Mouse (Mus musculus): ENCODE results near the gene Snrk. TPM values are rescaled to one million over a fixed set of nuclear protein-coding genes. Genes with fewer than 3 reads are reported as not detected.

The Snrk gene
- total and polyA plus RNA-seq, 2 experiments from 2014 or later = 77.2 to 90.5 TPM

- H3K27ac ChIP-seq (ENCODE audit: low read depth, low read length) = no peak overlapping the region
- no peaks in the 10 kb centered on the region for H3K27me3 ChIP-seq (ENCODE audit: insufficient read depth, low read length)
- 0 out of 2 replicates have a peak, but pooled peaks cover 9% of the 10 kb centered on the region for H3K36me3 ChIP-seq (ENCODE audit: insufficient read depth, low read length)
- peak; percentile 57 for DNase-seq (ENCODE audit: low spot score)
- no peak overlapping the region for H3K4me3 ChIP-seq (ENCODE audit: low read depth, low read length)
- no peaks in the 10 kb centered on the region for H3K9me3 ChIP-seq (ENCODE audit: low read length)
- no peak overlapping the region for H3K4me2 ChIP-seq (ENCODE audit: low read depth, low read length, poor library complexity, severe bottlenecking)
- ATAC-seq (ENCODE audit: low FRiP score) = no peak
- TF ChIP-seq CTCF (IDR thresholded peaks at IDR 0.05) = no peak
- WGBS = 75% methylated on average over 9 of the region's 9 CpGs
- no peak overlapping the region for H3K9ac ChIP-seq (replicated peaks; ENCODE audit: low read length, poor library complexity, severe bottlenecking)
- H3K4me1 ChIP-seq (ENCODE audit: insufficient read depth, low read length) = no peaks in the 10 kb centered on the region
Observed at GRCm38 (mm10) chr9:122173405-122174233, 56.6 kb downstream of the Snrk start.

GRCm38 (mm10) chr9:122174723-122175122 lies 57.7 kb downstream of the Snrk start:
- WGBS = 88% methylated on average over 6 of the region's 6 CpGs
- ATAC-seq (ENCODE audit: low FRiP score) = no peak

GRCm38 (mm10) chr9:122177256-122178220 lies 60.5 kb downstream of the Snrk start:
- Histone ChIP-seq H3K4me1 (ENCODE audit: insufficient read depth, low read length) (no peaks in the 10 kb centered on the region), H3K4me2 (ENCODE audit: low read depth, low read length, poor library complexity, severe bottlenecking) (no peak overlapping the region), H3K4me3 (ENCODE audit: low read depth, low read length) (no peak overlapping the region), H3K27ac (ENCODE audit: low read depth, low read length) (no peak overlapping the region), H3K9me3 (ENCODE audit: low read length) (no peaks in the 10 kb centered on the region), H3K36me3 (ENCODE audit: insufficient read depth, low read length) (0 out of 2 replicates have a peak, but pooled peaks cover 9% of the 10 kb centered on the region), H3K27me3 (ENCODE audit: insufficient read depth, low read length) (no peaks in the 10 kb centered on the region), H3K9ac (replicated peaks; ENCODE audit: low read length, poor library complexity, severe bottlenecking) (no peak overlapping the region)
- DNase-seq (ENCODE audit: low spot score) = no peak
- 88% methylated on average over 7 of the region's 7 CpGs for WGBS
- no peak for ATAC-seq (ENCODE audit: low FRiP score)
- no peak for TF ChIP-seq CTCF (IDR thresholded peaks at IDR 0.05)

More at GRCm38 (mm10) chr9:122174723-122175122, 57.7 kb downstream of the Snrk start:
- H3K4me2 ChIP-seq (ENCODE audit: low read depth, low read length, poor library complexity, severe bottlenecking) = no peak overlapping the region
- H3K4me3 ChIP-seq (ENCODE audit: low read depth, low read length) = no peak overlapping the region
- 0 out of 2 replicates have a peak, but pooled peaks cover 9% of the 10 kb centered on the region for H3K36me3 ChIP-seq (ENCODE audit: insufficient read depth, low read length)
- DNase-seq (ENCODE audit: low spot score) = no peak
- no peaks in the 10 kb centered on the region for H3K27me3 ChIP-seq (ENCODE audit: insufficient read depth, low read length)
- H3K27ac ChIP-seq (ENCODE audit: low read depth, low read length) = no peak overlapping the region
- H3K4me1 ChIP-seq (ENCODE audit: insufficient read depth, low read length) = no peaks in the 10 kb centered on the region
- H3K9ac ChIP-seq (replicated peaks; ENCODE audit: low read length, poor library complexity, severe bottlenecking) = no peak overlapping the region
- TF ChIP-seq CTCF (IDR thresholded peaks at IDR 0.05) = no peak
- no peaks in the 10 kb centered on the region for H3K9me3 ChIP-seq (ENCODE audit: low read length)

- DNase-seq (ENCODE audit: low spot score) = no peak
- H3K4me3 ChIP-seq (ENCODE audit: low read depth, low read length) = no peak overlapping the region
- 0 out of 2 replicates have a peak, but pooled peaks cover 9% of the 10 kb centered on the region for H3K36me3 ChIP-seq (ENCODE audit: insufficient read depth, low read length)
- H3K4me2 ChIP-seq (ENCODE audit: low read depth, low read length, poor library complexity, severe bottlenecking) = no peak overlapping the region
- no peak overlapping the region for H3K27ac ChIP-seq (ENCODE audit: low read depth, low read length)
- 76% methylated on average over 4 of the region's 4 CpGs for WGBS
- no peaks in the 10 kb centered on the region for H3K4me1 ChIP-seq (ENCODE audit: insufficient read depth, low read length)
- no peak for TF ChIP-seq CTCF (IDR thresholded peaks at IDR 0.05)
- no peak overlapping the region for H3K9ac ChIP-seq (replicated peaks; ENCODE audit: low read length, poor library complexity, severe bottlenecking)
- no peaks in the 10 kb centered on the region for H3K27me3 ChIP-seq (ENCODE audit: insufficient read depth, low read length)
- H3K9me3 ChIP-seq (ENCODE audit: low read length) = no peaks in the 10 kb centered on the region
- no peak for ATAC-seq (ENCODE audit: low FRiP score)
Observed at GRCm38 (mm10) chr9:122178427-122178826, 61.4 kb downstream of the Snrk start.

- no peaks in the 10 kb centered on the region for H3K9me3 ChIP-seq (ENCODE audit: low read length)
- DNase-seq (ENCODE audit: low spot score) (no peak), ATAC-seq (ENCODE audit: low FRiP score) (no peak)
- H3K4me3 ChIP-seq (ENCODE audit: low read depth, low read length) = no peak overlapping the region
- no peak overlapping the region for H3K27ac ChIP-seq (ENCODE audit: low read depth, low read length)
- no peaks in the 10 kb centered on the region for H3K4me1 ChIP-seq (ENCODE audit: insufficient read depth, low read length)
- 78% methylated on average over 3 of the region's 3 CpGs for WGBS
- no peak overlapping the region for H3K9ac ChIP-seq (replicated peaks; ENCODE audit: low read length, poor library complexity, severe bottlenecking)
- TF ChIP-seq CTCF (IDR thresholded peaks at IDR 0.05) = no peak
- H3K27me3 ChIP-seq (ENCODE audit: insufficient read depth, low read length) = no peaks in the 10 kb centered on the region
- no peak overlapping the region for H3K4me2 ChIP-seq (ENCODE audit: low read depth, low read length, poor library complexity, severe bottlenecking)
- H3K36me3 ChIP-seq (ENCODE audit: insufficient read depth, low read length) = 0 out of 2 replicates have a peak, but pooled peaks cover 5% of the 10 kb centered on the region
Observed at GRCm38 (mm10) chr9:122180105-122180504, 63.0 kb downstream of the Snrk start.
